Mouse (Mus musculus) limb, embryonic 10.5 days (tissue): ENCODE results near the gene Yme1l1. TPM values are rescaled to one million over a fixed set of nuclear protein-coding genes. Genes with fewer than 3 reads are reported as not detected.
A peak's percentile ranks its signal among the peaks of the same experiment; 100 is the strongest.

Experiments used
- DNase-seq: peaks from one replicate; pipeline ENCODE4 v3.0.0-alpha.2; 2017; ENCODE audit warnings: low spot score
- H3K27ac ChIP-seq: fragments of 300-500 bp; sonication (generic); 2 replicates; pipeline ENCODE4 v1.5.1; 2016; ENCODE audit warnings: mild to moderate bottlenecking
- H3K27me3 ChIP-seq: fragments of 300-500 bp; sonication (generic); 2 replicates; pipeline ENCODE4 v1.6.1; 2016; ENCODE audit warnings: low read depth, mild to moderate bottlenecking; ENCODE audit not compliant: poor library complexity, severe bottlenecking
- H3K36me3 ChIP-seq: fragments of 300-500 bp; sonication (generic); 2 replicates; pipeline ENCODE4 v1.6.1; 2016; ENCODE audit warnings: mild to moderate bottlenecking, moderate library complexity
- H3K4me1 ChIP-seq: fragments of 300-500 bp; sonication (generic); 2 replicates; pipeline ENCODE4 v1.6.1; 2016
- H3K4me3 ChIP-seq: fragments of 300-500 bp; sonication (generic); 2 replicates; pipeline ENCODE4 v1.5.1; 2016; ENCODE audit warnings: mild to moderate bottlenecking, moderate library complexity
- H3K9me3 ChIP-seq: fragments of 300-500 bp; sonication (generic); replicated peaks from 2 replicates; pipeline ENCODE4 v1.6.1; 2016; ENCODE audit warnings: mild to moderate bottlenecking
- WGBS: fragments of 180-500 bp; shearing (Covaris S2); methylation state at CpG from one replicate; pipeline ENCODE4 v1.1.7; 2016; 5-methylcytosine and 5-hydroxymethylcytosine counted together
- polyA plus RNA-seq: library from polyadenylated mRNA; unstranded; fragments of >200 nt; fragmentation: Nextera tagmentation; extraction: Ambion mirVana; gene quantifications from 2 replicates; pipeline ENCODE4 v1.2.1, GENCODE M21; 2016

Gene Yme1l1
- polyA plus RNA-seq, 1 experiment from 2014 or later = 76.5 TPM

GRCm38 (mm10) chr2:23234065-23234773 is 78.0 kb downstream of the Yme1l1 start:
- H3K4me3 ChIP-seq = peak overlapping the region; percentile 59
- H3K27ac ChIP-seq = peak overlapping the region; percentile 66; the same call in 1 of the 2 replicates
- H3K9me3 ChIP-seq = no peaks in the 10 kb centered on the region
- peak; percentile 63 for DNase-seq
- H3K36me3 ChIP-seq = no peaks in the 10 kb centered on the region
- H3K4me1 ChIP-seq = no peaks in the 10 kb centered on the region
- peaks cover 18% of the 10 kb centered on the region for H3K27me3 ChIP-seq
- under 1% methylated on average over 33 of the region's 50 CpGs for whole genome bisulfite sequencing

Other genes starting within 250 kb of the Yme1l1 start
- gene Abi1, start 116.1 kb upstream of the Yme1l1 start, polyA plus RNA-seq = 32.1 and 40.2 TPM in 2 replicates
- 21.7 and 27.7 TPM in 2 replicates for gene Acbd5, start 88.2 kb upstream of the Yme1l1 start, polyA plus RNA-seq
- 16.3 and 16.9 TPM in 2 replicates for gene Mastl, start 345 bp upstream of the Yme1l1 start, polyA plus RNA-seq
- not detected in 2 replicates for gene 4931423N10Rik, start 51.1 kb downstream of the Yme1l1 start, polyA plus RNA-seq
- not detected in 2 replicates for gene Nxph2, start 164.9 kb downstream of the Yme1l1 start, polyA plus RNA-seq